Mouse (Mus musculus) liver, embryonic 14.5 days (tissue): ENCODE data around the gene Polm.

ENCODE experiments used
- CTCF ChIP-seq: IDR thresholded peaks from 2 replicates; pipeline ENCODE4 v1.5.1; 2016; ENCODE audit warnings: antibody characterized with exemption, low read depth, control low read depth
- EP300 ChIP-seq: IDR thresholded peaks from 2 replicates; pipeline ENCODE4 v1.6.1; 2016; ENCODE audit warnings: antibody characterized with exemption, low read depth

DNA sequence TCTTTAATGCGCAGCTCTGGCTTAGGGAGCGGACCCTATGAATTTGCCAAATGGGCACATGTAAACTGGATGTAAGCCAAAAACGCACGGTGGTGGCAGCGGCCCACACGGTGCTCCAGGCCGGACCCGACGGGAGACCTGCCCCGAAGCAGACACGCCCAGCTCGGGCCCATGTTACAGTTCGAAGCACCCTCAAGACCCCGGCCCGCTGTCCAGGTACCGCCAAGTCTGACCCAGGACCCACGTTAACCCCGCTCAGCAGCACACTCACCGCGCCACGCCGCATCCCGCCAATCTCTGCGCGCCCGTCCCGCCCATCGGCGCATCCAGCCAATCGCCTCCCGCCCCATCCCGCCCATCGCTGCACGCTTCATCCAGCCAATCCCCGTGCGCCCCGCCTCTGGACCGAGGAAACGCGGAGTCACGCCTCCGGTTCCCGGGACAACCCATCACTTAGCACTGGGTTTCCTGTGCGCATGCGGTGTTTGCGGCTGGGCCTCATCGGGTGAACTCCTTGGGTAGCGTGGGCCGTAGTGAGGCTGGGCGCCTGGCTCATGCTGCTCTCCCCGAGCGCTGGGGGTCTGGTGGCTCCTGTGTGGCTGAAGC lies 40.2 kb upstream of the Polm start, which contains the start of gene Pold2:
- TF ChIP-seq CTCF (no peak), EP300 (no peak)
